Mouse (Mus musculus) limb, embryonic 12.5 days (tissue): Measurements from ENCODE around the gene Cped1. TPM values are rescaled to one million over a fixed set of nuclear protein-coding genes. Genes with fewer than 3 reads are reported as not detected.

Experiments used
- ATAC-seq: fragments of 200-750 bp; cut with Nextera tagmentation; 2 replicates; pipeline ENCODE4 v1.8.0; 2017; ENCODE audit warnings: low read depth, moderate TSS enrichment; ENCODE audit not compliant: insufficient number of reproducible peaks, insufficient read depth, low FRiP score, low TSS enrichment
- H3K27ac ChIP-seq: fragments of 300-500 bp; sonication (generic); 2 replicates; pipeline ENCODE4 v1.5.1; 2016; ENCODE audit warnings: mild to moderate bottlenecking, moderate library complexity
- H3K27me3 ChIP-seq: fragments of 300-500 bp; sonication (generic); 2 replicates; pipeline ENCODE4 v1.6.1; 2016; ENCODE audit warnings: mild to moderate bottlenecking, moderate library complexity
- H3K36me3 ChIP-seq: fragments of 300-500 bp; sonication (generic); 2 replicates; pipeline ENCODE4 v1.6.1; 2016; ENCODE audit warnings: mild to moderate bottlenecking, moderate library complexity
- H3K4me1 ChIP-seq: fragments of 300-500 bp; sonication (generic); replicated peaks from 2 replicates; pipeline ENCODE4 v1.6.1; 2016
- H3K4me2 ChIP-seq: fragments of 300-500 bp; sonication (generic); 2 replicates; pipeline ENCODE4 v1.6.1; 2016; ENCODE audit warnings: mild to moderate bottlenecking, moderate library complexity
- H3K4me3 ChIP-seq: fragments of 300-500 bp; sonication (generic); replicated peaks from 2 replicates; pipeline ENCODE4 v1.5.1; 2016; ENCODE audit warnings: mild to moderate bottlenecking
- H3K9ac ChIP-seq: fragments of 300-500 bp; sonication (generic); replicated peaks from 2 replicates; pipeline ENCODE4 v1.6.1; 2016; ENCODE audit warnings: mild to moderate bottlenecking, moderate library complexity
- H3K9me3 ChIP-seq: fragments of 300-500 bp; sonication (generic); 2 replicates; pipeline ENCODE4 v1.6.1; 2016; ENCODE audit warnings: mild to moderate bottlenecking, moderate library complexity
- WGBS: fragments of 180-500 bp; shearing (Covaris S2); methylation state at CpG from one replicate; pipeline ENCODE4 v1.1.7; 2016; 5-methylcytosine and 5-hydroxymethylcytosine counted together
- polyA plus RNA-seq: library from polyadenylated mRNA; unstranded; fragments of >200 nt; fragmentation: Nextera tagmentation; extraction: Ambion mirVana; gene quantifications from 2 replicates; pipeline ENCODE4 v1.2.1, GENCODE M21; 2016

Gene Cped1
- polyA plus RNA-seq, 1 experiment from 2014 or later, result 62.3 TPM

- no peaks in the 10 kb centered on the region for H3K27me3 ChIP-seq
- no peak overlapping the region for H3K4me3 ChIP-seq
- H3K27ac ChIP-seq, result no peak overlapping the region
- WGBS, result 29% methylated on average over 6 of the region's 6 CpGs
- H3K9ac ChIP-seq, result no peak overlapping the region
- peaks cover 84% of the 10 kb centered on the region for H3K4me1 ChIP-seq
- H3K36me3 ChIP-seq, result peaks cover 15% of the 10 kb centered on the region
- H3K9me3 ChIP-seq, result no peaks in the 10 kb centered on the region
- no peak for ATAC-seq
- no peak overlapping the region for H3K4me2 ChIP-seq
Observed at GRCm38 (mm10) chr6:22000086-22000485, 14.4 kb downstream of the Cped1 start.

GRCm38 (mm10) chr6:22000881-22001280, 15.2 kb downstream of the Cped1 start:
- Histone ChIP-seq H3K4me1 (peaks cover 77% of the 10 kb centered on the region), H3K27ac (peak overlapping the region; percentile 36; the same call in 1 of the 2 replicates)
- WGBS, result 78% methylated on average over 3 of the region's 3 CpGs

GRCm38 (mm10) chr6:22001284-22001916, 15.7 kb downstream of the Cped1 start:
- Histone ChIP-seq H3K36me3 (peaks cover 15% of the 10 kb centered on the region), H3K9ac (no peak overlapping the region), H3K9me3 (no peaks in the 10 kb centered on the region), H3K4me2 (no peak overlapping the region), H3K27me3 (no peaks in the 10 kb centered on the region), H3K4me1 (peaks cover 74% of the 10 kb centered on the region), H3K27ac (0 out of 2 replicates have a peak overlapping the region, but pooled peaks have one; percentile 23), H3K4me3 (no peak overlapping the region)
- no peak for ATAC-seq
- 75% methylated on average over 5 of the region's 5 CpGs for WGBS

More at GRCm38 (mm10) chr6:22000881-22001280, 15.2 kb downstream of the Cped1 start:
- Histone ChIP-seq H3K36me3 (peaks cover 15% of the 10 kb centered on the region), H3K27me3 (no peaks in the 10 kb centered on the region), H3K4me2 (no peak overlapping the region), H3K9me3 (no peaks in the 10 kb centered on the region), H3K9ac (no peak overlapping the region), H3K4me3 (no peak overlapping the region)
- no peak for ATAC-seq

- peak overlapping the region; percentile 7 for H3K4me2 ChIP-seq
- peaks cover 15% of the 10 kb centered on the region for H3K36me3 ChIP-seq
- 55% methylated on average over 17 of the region's 17 CpGs for WGBS
- H3K4me3 ChIP-seq, result no peak overlapping the region
- H3K27me3 ChIP-seq, result no peaks in the 10 kb centered on the region
- no peaks in the 10 kb centered on the region for H3K9me3 ChIP-seq
- peak overlapping the region; percentile 58; the same call in 1 of the 2 replicates for H3K27ac ChIP-seq
- peaks cover 63% of the 10 kb centered on the region for H3K4me1 ChIP-seq
- no peak for ATAC-seq
- H3K9ac ChIP-seq, result no peak overlapping the region
Observed at GRCm38 (mm10) chr6:22002521-22003199, 16.9 kb downstream of the Cped1 start.

- H3K27ac ChIP-seq, result peak overlapping the region; percentile 58; the same call in 1 of the 2 replicates
- H3K9ac ChIP-seq, result no peak overlapping the region
- no peak overlapping the region for H3K4me3 ChIP-seq
- no peaks in the 10 kb centered on the region for H3K27me3 ChIP-seq
- no peaks in the 10 kb centered on the region for H3K9me3 ChIP-seq
- 19% methylated on average over 6 of the region's 6 CpGs for WGBS
- peak overlapping the region; percentile 7; the same call in 1 of the 2 replicates for H3K4me2 ChIP-seq
- H3K4me1 ChIP-seq, result peaks cover 58% of the 10 kb centered on the region
- H3K36me3 ChIP-seq, result peaks cover 18% of the 10 kb centered on the region
- peak; percentile 77 for ATAC-seq
Observed at GRCm38 (mm10) chr6:22003200-22003587, 17.5 kb downstream of the Cped1 start.

- no peaks in the 10 kb centered on the region for H3K9me3 ChIP-seq
- H3K4me2 ChIP-seq, result no peak overlapping the region
- no peak overlapping the region for H3K4me3 ChIP-seq
- no peaks in the 10 kb centered on the region for H3K27me3 ChIP-seq
- 78% methylated on average over 10 of the region's 10 CpGs for WGBS
- H3K4me1 ChIP-seq, result peaks cover 49% of the 10 kb centered on the region
- no peak overlapping the region for H3K9ac ChIP-seq
- H3K27ac ChIP-seq, result 0 out of 2 replicates have a peak overlapping the region, but pooled peaks have one; percentile 17
- ATAC-seq, result no peak
- peaks cover 18% of the 10 kb centered on the region for H3K36me3 ChIP-seq
Observed at GRCm38 (mm10) chr6:22003959-22004543, 18.3 kb downstream of the Cped1 start.

GRCm38 (mm10) chr6:22008346-22008745, 22.6 kb downstream of the Cped1 start:
- H3K9ac ChIP-seq, result no peak overlapping the region
- no peaks in the 10 kb centered on the region for H3K27me3 ChIP-seq
- no peak overlapping the region for H3K27ac ChIP-seq

GRCm38 (mm10) chr6:22010258-22010657, 24.5 kb downstream of the Cped1 start:
- Histone ChIP-seq H3K27ac (no peak overlapping the region), H3K9me3 (no peaks in the 10 kb centered on the region), H3K9ac (no peak overlapping the region), H3K4me3 (no peak overlapping the region), H3K4me2 (no peak overlapping the region), H3K36me3 (peaks cover 22% of the 10 kb centered on the region), H3K27me3 (no peaks in the 10 kb centered on the region), H3K4me1 (no peaks in the 10 kb centered on the region)
- 68% methylated on average over 12 of the region's 12 CpGs for WGBS
- ATAC-seq, result no peak

More at GRCm38 (mm10) chr6:22008346-22008745, 22.6 kb downstream of the Cped1 start:
- no peaks in the 10 kb centered on the region for H3K9me3 ChIP-seq
- peaks cover 11% of the 10 kb centered on the region for H3K36me3 ChIP-seq
- peaks cover 10% of the 10 kb centered on the region for H3K4me1 ChIP-seq
- WGBS, result 91% methylated on average over 7 of the region's 7 CpGs
- no peak overlapping the region for H3K4me3 ChIP-seq
- ATAC-seq, result no peak
- no peak overlapping the region for H3K4me2 ChIP-seq

- H3K36me3 ChIP-seq, result peaks cover 22% of the 10 kb centered on the region
- WGBS, result 95% methylated on average over 11 of the region's 11 CpGs
- H3K9me3 ChIP-seq, result no peaks in the 10 kb centered on the region
- H3K4me1 ChIP-seq, result no peaks in the 10 kb centered on the region
- H3K4me2 ChIP-seq, result no peak overlapping the region
- H3K27me3 ChIP-seq, result no peaks in the 10 kb centered on the region
- no peak overlapping the region for H3K4me3 ChIP-seq
- H3K27ac ChIP-seq, result no peak overlapping the region
- ATAC-seq, result no peak
- H3K9ac ChIP-seq, result no peak overlapping the region
Observed at GRCm38 (mm10) chr6:22010761-22011281, 25.1 kb downstream of the Cped1 start.

GRCm38 (mm10) chr6:22011546-22011945, 25.8 kb downstream of the Cped1 start:
- no peak for ATAC-seq
- Histone ChIP-seq H3K9me3 (no peaks in the 10 kb centered on the region), H3K9ac (no peak overlapping the region), H3K27ac (no peak overlapping the region), H3K36me3 (peaks cover 22% of the 10 kb centered on the region), H3K4me1 (no peaks in the 10 kb centered on the region), H3K4me2 (no peak overlapping the region), H3K27me3 (no peaks in the 10 kb centered on the region), H3K4me3 (no peak overlapping the region)
- 62% methylated on average over 2 of the region's 2 CpGs for WGBS

GRCm38 (mm10) chr6:22012099-22012498, 26.4 kb downstream of the Cped1 start:
- Histone ChIP-seq H3K4me2 (no peak overlapping the region), H3K27me3 (no peaks in the 10 kb centered on the region), H3K4me3 (no peak overlapping the region), H3K36me3 (peaks cover 22% of the 10 kb centered on the region), H3K9me3 (no peaks in the 10 kb centered on the region), H3K4me1 (no peaks in the 10 kb centered on the region), H3K27ac (no peak overlapping the region), H3K9ac (no peak overlapping the region)
- WGBS, result 82% methylated on average over 5 of the region's 5 CpGs
- ATAC-seq, result no peak
